Mouse (Mus musculus): ENCODE results near the gene Grb7. TPM values are rescaled to one million over a fixed set of nuclear protein-coding genes. Genes with fewer than 3 reads are reported as not detected.
A peak's percentile ranks its signal among the peaks of the same experiment; 100 is the strongest.

The Grb7 gene
- polyA plus RNA-seq, 1 experiment from 2014 or later = 0.24 TPM

- Histone ChIP-seq H3K4me3 (replicated peaks) (no peak overlapping the region), H3K4me2 (replicated peaks) (no peak overlapping the region), H3K9me3 (no peaks in the 10 kb centered on the region), H3K36me3 (no peaks in the 10 kb centered on the region), H3K27me3 (peaks cover 10% of the 10 kb centered on the region; the same call in 1 of the 2 replicates), H3K9ac (replicated peaks) (no peak overlapping the region), H3K27ac (no peak overlapping the region), H3K4me1 (replicated peaks) (peaks cover 11% of the 10 kb centered on the region)
- WGBS = 18% methylated on average over 7 of the region's 7 CpGs
- ATAC-seq = no peak
Measured at GRCm38 (mm10) chr11:98492959-98493358, 46.8 kb downstream of the Grb7 start.

- peaks cover 10% of the 10 kb centered on the region; the same call in 1 of the 2 replicates for H3K27me3 ChIP-seq
- no peak overlapping the region for H3K4me2 ChIP-seq (replicated peaks)
- H3K27ac ChIP-seq = no peak overlapping the region
- no peak overlapping the region for H3K9ac ChIP-seq (replicated peaks)
- 62% methylated on average over 9 of the region's 9 CpGs for WGBS
- H3K4me3 ChIP-seq (replicated peaks) = no peak overlapping the region
- no peaks in the 10 kb centered on the region for H3K36me3 ChIP-seq
- peaks cover 11% of the 10 kb centered on the region for H3K4me1 ChIP-seq (replicated peaks)
- H3K9me3 ChIP-seq = no peaks in the 10 kb centered on the region
- ATAC-seq = no peak
Measured at GRCm38 (mm10) chr11:98493394-98493793, 47.2 kb downstream of the Grb7 start.

GRCm38 (mm10) chr11:98495176-98495719 is 49.1 kb downstream of the Grb7 start:
- Histone ChIP-seq H3K4me2 (replicated peaks) (no peak overlapping the region), H3K4me3 (replicated peaks) (no peak overlapping the region), H3K27me3 (peaks cover 10% of the 10 kb centered on the region; the same call in 1 of the 2 replicates), H3K27ac (no peak overlapping the region), H3K36me3 (no peaks in the 10 kb centered on the region), H3K9me3 (no peaks in the 10 kb centered on the region), H3K4me1 (replicated peaks) (peaks cover 6% of the 10 kb centered on the region; the same call in 1 of the 2 replicates), H3K9ac (replicated peaks) (no peak overlapping the region)
- WGBS = 92% methylated on average over 5 of the region's 5 CpGs
- no peak for ATAC-seq

DNA sequence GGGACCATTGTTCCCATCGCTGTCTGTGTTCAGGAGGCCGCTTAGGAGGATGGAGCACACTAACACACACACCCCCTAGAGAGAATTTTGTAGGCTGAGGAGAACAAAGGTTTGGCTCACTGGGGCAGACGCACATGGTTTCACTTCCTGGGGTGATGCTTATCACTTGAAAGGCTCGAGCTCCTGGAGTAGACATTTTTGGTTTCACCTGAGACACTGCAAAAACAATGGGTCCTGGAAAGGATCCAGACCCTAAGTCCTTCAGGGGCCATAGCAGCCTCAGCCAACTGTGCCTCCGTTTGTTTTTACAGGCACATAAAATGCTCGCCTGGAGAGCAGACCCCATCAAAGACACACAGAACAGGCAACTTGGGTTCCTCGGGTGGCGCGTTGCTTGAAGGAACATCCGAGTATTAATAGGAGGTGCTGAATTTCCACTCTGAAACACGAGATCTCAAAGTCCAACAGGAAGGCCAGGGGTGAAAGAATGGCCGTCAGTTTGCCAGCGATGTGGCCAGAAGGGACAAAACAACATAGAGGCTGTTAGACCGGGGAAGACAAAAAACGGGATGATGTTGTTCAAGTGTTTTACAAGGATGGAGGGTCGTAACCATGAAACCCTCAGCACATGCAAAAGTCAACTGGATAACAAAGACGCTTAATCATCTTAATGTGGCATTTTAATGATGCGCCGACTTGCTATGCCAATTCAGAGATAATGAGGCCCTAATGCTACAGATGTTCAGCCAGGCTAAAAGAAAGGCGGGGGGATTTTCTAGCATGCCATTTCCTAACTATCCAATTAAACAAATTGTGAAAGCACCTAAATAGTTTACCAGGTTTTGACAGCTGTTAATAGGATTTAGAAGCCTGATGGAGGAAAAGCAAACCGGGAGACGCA is 51.4 kb downstream of the Grb7 start:
- Histone ChIP-seq H3K4me1 (replicated peaks) (peaks cover 6% of the 10 kb centered on the region; the same call in 1 of the 2 replicates), H3K36me3 (no peaks in the 10 kb centered on the region), H3K4me3 (replicated peaks) (no peak overlapping the region), H3K27me3 (peaks cover 10% of the 10 kb centered on the region; the same call in 1 of the 2 replicates), H3K27ac (0 out of 2 replicates have a peak overlapping the region, but pooled peaks have one; percentile 15), H3K9ac (replicated peaks) (no peak overlapping the region), H3K4me2 (replicated peaks) (no peak overlapping the region), H3K9me3 (no peaks in the 10 kb centered on the region)
- 45% methylated on average over 22 of the region's 22 CpGs for WGBS
- ATAC-seq = no peak

DNA sequence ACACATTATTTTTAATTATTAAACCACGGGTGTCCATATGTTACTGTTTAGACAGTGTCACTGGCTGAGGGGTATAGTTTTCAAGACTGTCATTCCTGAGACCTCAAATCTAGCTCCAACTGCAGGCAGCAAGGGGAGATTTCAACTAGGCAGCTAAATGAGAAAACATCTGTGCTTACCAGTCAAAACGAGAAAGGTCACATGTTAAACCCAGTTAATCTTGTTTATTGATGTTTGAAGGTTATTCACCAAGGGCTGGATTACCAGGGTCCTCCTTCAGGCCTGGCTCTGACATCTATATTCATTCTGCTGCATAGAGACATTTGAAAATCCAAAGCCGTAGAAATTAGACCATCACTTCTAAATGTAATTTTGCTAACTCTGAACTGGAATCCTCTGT is 58.7 kb downstream of the Grb7 start:
- H3K36me3 ChIP-seq = no peaks in the 10 kb centered on the region
- H3K9ac ChIP-seq (replicated peaks) = no peak overlapping the region
- no peaks in the 10 kb centered on the region for H3K27me3 ChIP-seq
- ATAC-seq = no peak
- 65% methylated on average over 3 of the region's 3 CpGs for WGBS
- no peaks in the 10 kb centered on the region for H3K9me3 ChIP-seq
- H3K4me1 ChIP-seq (replicated peaks) = no peaks in the 10 kb centered on the region
- no peak overlapping the region for H3K27ac ChIP-seq
- no peak overlapping the region for H3K4me2 ChIP-seq (replicated peaks)
- H3K4me3 ChIP-seq (replicated peaks) = no peak overlapping the region

Other genes starting within 250 kb of the Grb7 start
- gene Cdk12, start 243.3 kb upstream of the Grb7 start, polyA plus RNA-seq (2015; fragmentation: Nextera tagmentation; extraction: Ambion mirVana) = 12.2 and 12.9 TPM in 2 replicates
- 6.7 and 9.3 TPM in 2 replicates for gene Neurod2, start 116.7 kb upstream of the Grb7 start, polyA plus RNA-seq (2015; fragmentation: Nextera tagmentation; extraction: Ambion mirVana)
- 0.73 and 1.9 TPM in 2 replicates for gene Ppp1r1b, start 98.0 kb upstream of the Grb7 start, polyA plus RNA-seq (2015; fragmentation: Nextera tagmentation; extraction: Ambion mirVana)
- gene Stard3, start 88.0 kb upstream of the Grb7 start, polyA plus RNA-seq (2015; fragmentation: Nextera tagmentation; extraction: Ambion mirVana) = 44.5 and 46.9 TPM in 2 replicates
- gene Tcap, start 62.6 kb upstream of the Grb7 start, polyA plus RNA-seq (2015; fragmentation: Nextera tagmentation; extraction: Ambion mirVana) = 0.23 and 0.28 TPM in 2 replicates
- gene Pnmt, start 59.9 kb upstream of the Grb7 start, polyA plus RNA-seq (2015; fragmentation: Nextera tagmentation; extraction: Ambion mirVana) = 0.23 TPM in 1 of 2 replicates, not detected in the other
- gene Pgap3, start 45.9 kb upstream of the Grb7 start, polyA plus RNA-seq (2015; fragmentation: Nextera tagmentation; extraction: Ambion mirVana) = 9.2 and 10.7 TPM in 2 replicates
- 7.1 and 7.6 TPM in 2 replicates for gene Erbb2, start 33.9 kb upstream of the Grb7 start, polyA plus RNA-seq (2015; fragmentation: Nextera tagmentation; extraction: Ambion mirVana)
- 231 and 239 TPM in 2 replicates for gene Mien1, start 7.4 kb upstream of the Grb7 start, polyA plus RNA-seq (2015; fragmentation: Nextera tagmentation; extraction: Ambion mirVana)
- 0.36 TPM in 1 of 2 replicates, not detected in the other for gene Ikzf3, start 99.6 kb downstream of the Grb7 start, polyA plus RNA-seq (2015; fragmentation: Nextera tagmentation; extraction: Ambion mirVana)
- 0.12 TPM in 1 of 2 replicates, not detected in the other for gene Zpbp2, start 104.7 kb downstream of the Grb7 start, polyA plus RNA-seq (2015; fragmentation: Nextera tagmentation; extraction: Ambion mirVana)
- 87.0 and 97.3 TPM in 2 replicates for gene Ormdl3, start 141.0 kb downstream of the Grb7 start, polyA plus RNA-seq (2015; fragmentation: Nextera tagmentation; extraction: Ambion mirVana)
- gene Lrrc3c, start 151.9 kb downstream of the Grb7 start, polyA plus RNA-seq (2015; fragmentation: Nextera tagmentation; extraction: Ambion mirVana) = not detected in 2 replicates
- gene Gm12355, start 179.3 kb downstream of the Grb7 start, polyA plus RNA-seq (2015; fragmentation: Nextera tagmentation; extraction: Ambion mirVana) = 0.90 and 1.5 TPM in 2 replicates
- gene Gsdma3, start 180.0 kb downstream of the Grb7 start, polyA plus RNA-seq (2015; fragmentation: Nextera tagmentation; extraction: Ambion mirVana) = not detected in 2 replicates
- gene Gsdma2, start 200.4 kb downstream of the Grb7 start, polyA plus RNA-seq (2015; fragmentation: Nextera tagmentation; extraction: Ambion mirVana) = not detected in 2 replicates
- not detected in 2 replicates for gene Gsdma, start 218.0 kb downstream of the Grb7 start, polyA plus RNA-seq (2015; fragmentation: Nextera tagmentation; extraction: Ambion mirVana)
- gene Psmd3, start 236.2 kb downstream of the Grb7 start, polyA plus RNA-seq (2015; fragmentation: Nextera tagmentation; extraction: Ambion mirVana) = 174 and 190 TPM in 2 replicates

All from midbrain, embryonic 13.5 days (tissue).